Mouse (Mus musculus) cerebellum, adult 9-10 months (tissue): Measurements from ENCODE around the gene Jagn1.

Experiments
- DNase-seq: peaks from one replicate; pipeline ENCODE4 v3.0.0; 2022

The Jagn1 gene

GRCm38 (mm10) chr6:113478906-113479305 lies 36.5 kb downstream of the Jagn1 start:
- no peak for DNase-seq

- peak; percentile 50 for DNase-seq
Measured at GRCm38 (mm10) chr6:113480555-113481373, 38.4 kb downstream of the Jagn1 start.

GRCm38 (mm10) chr6:113482477-113483099 lies 40.2 kb downstream of the Jagn1 start:
- DNase-seq: peak; percentile 63

- DNase-seq: peak; percentile 98
Measured at GRCm38 (mm10) chr6:113483100-113483615, 40.8 kb downstream of the Jagn1 start, which contains the start of gene Creld1. Gene Creld1, plus strand, starts transcription at chr6:113483297.

GRCm38 (mm10) chr6:113483729-113484128 lies 41.4 kb downstream of the Jagn1 start:
- peak; percentile 73 for DNase-seq

GRCm38 (mm10) chr6:113487125-113487576 lies 44.8 kb downstream of the Jagn1 start:
- no peak for DNase-seq

GRCm38 (mm10) chr6:113489410-113489809 lies 47.0 kb downstream of the Jagn1 start:
- no peak for DNase-seq

- DNase-seq: no peak
Measured at GRCm38 (mm10) chr6:113492101-113492864, 49.9 kb downstream of the Jagn1 start.

GRCm38 (mm10) chr6:113494258-113494788 lies 52.0 kb downstream of the Jagn1 start:
- DNase-seq: peak; percentile 45

- DNase-seq: peak; percentile 31
Measured at GRCm38 (mm10) chr6:113495071-113495675, 52.8 kb downstream of the Jagn1 start.
